Mouse (Mus musculus) telencephalon, adult 2 months (tissue): ENCODE measurements around the gene Stk26.

Experiments
- DNase-seq: peaks from one replicate; pipeline ENCODE4 v3.0.0-alpha.2; 2011; ENCODE audit warnings: low read depth, low spot score

The Stk26 gene

GRCm38 (mm10) chrX:50840847-50841560, at the start of gene Stk26:
Stk26 (plus strand) TSS chrX:50841047.
- no peak for DNase-seq

- no peak for DNase-seq
Observed at GRCm38 (mm10) chrX:50793005-50793680, 47.7 kb upstream of the Stk26 start.

GRCm38 (mm10) chrX:50797798-50798197, 43.0 kb upstream of the Stk26 start:
- no peak for DNase-seq

GRCm38 (mm10) chrX:50798571-50798970, 42.3 kb upstream of the Stk26 start:
- no peak for DNase-seq

- no peak for DNase-seq
Observed at GRCm38 (mm10) chrX:50799656-50800188, 41.1 kb upstream of the Stk26 start.

- no peak for DNase-seq
Observed at GRCm38 (mm10) chrX:50805654-50806053, 35.2 kb upstream of the Stk26 start.

- DNase-seq = no peak
Observed at GRCm38 (mm10) chrX:50823856-50824255, 17.0 kb upstream of the Stk26 start.

- no peak for DNase-seq
Observed at GRCm38 (mm10) chrX:50835592-50835991, 5.3 kb upstream of the Stk26 start.

- DNase-seq = no peak
Observed at GRCm38 (mm10) chrX:50836029-50836691, 4.7 kb upstream of the Stk26 start.

GRCm38 (mm10) chrX:50841587-50841986, 740 bp downstream of the Stk26 start:
- DNase-seq = no peak

GRCm38 (mm10) chrX:50842046-50842445, 1.2 kb downstream of the Stk26 start:
- no peak for DNase-seq

GRCm38 (mm10) chrX:50850428-50851184, 9.8 kb downstream of the Stk26 start:
- no peak for DNase-seq

- no peak for DNase-seq
Observed at GRCm38 (mm10) chrX:50863771-50864170, 22.9 kb downstream of the Stk26 start.

- DNase-seq = no peak
Observed at GRCm38 (mm10) chrX:50864734-50865133, 23.9 kb downstream of the Stk26 start.

- no peak for DNase-seq
Observed at GRCm38 (mm10) chrX:50874246-50875002, 33.6 kb downstream of the Stk26 start.

- DNase-seq = no peak
Observed at GRCm38 (mm10) chrX:50887999-50888398, 47.2 kb downstream of the Stk26 start.

- no peak for DNase-seq
Observed at GRCm38 (mm10) chrX:50903497-50903896, 62.6 kb downstream of the Stk26 start.

- DNase-seq = no peak
Observed at GRCm38 (mm10) chrX:50909915-50910314, 69.1 kb downstream of the Stk26 start.

- DNase-seq = no peak
Observed at GRCm38 (mm10) chrX:50917389-50917788, 76.5 kb downstream of the Stk26 start.

- no peak for DNase-seq
Observed at GRCm38 (mm10) chrX:50918754-50919153, 77.9 kb downstream of the Stk26 start.
